Mouse (Mus musculus): Measurements from ENCODE around the gene Gm15262. TPM values are rescaled to one million over a fixed set of nuclear protein-coding genes. Genes with fewer than 3 reads are reported as not detected.

Gene Gm15262
- polyA plus RNA-seq, 1 experiment from 2014 or later = not detected

DNA sequence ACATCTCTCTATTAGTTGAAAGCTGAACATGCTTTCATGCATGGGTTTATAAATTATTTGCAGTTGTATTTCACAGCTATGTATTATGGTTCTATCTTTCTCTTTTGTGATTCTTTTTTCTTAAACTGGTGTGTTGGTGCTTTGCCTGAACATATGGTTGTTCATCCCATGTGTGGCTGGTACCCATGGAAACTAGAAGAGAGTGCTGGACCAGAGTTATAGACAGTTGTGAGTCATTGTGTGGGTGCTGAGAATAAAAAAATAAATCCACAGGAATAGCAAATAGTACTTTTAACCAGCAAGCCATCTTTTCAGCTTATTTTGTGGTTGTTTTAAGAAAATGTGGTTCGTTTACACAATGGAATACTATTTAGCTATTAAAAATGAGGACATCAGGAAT, 123.9 kb downstream of the Gm15262 start:
- Histone ChIP-seq H3K4me2 (ENCODE audit: low read length) (no peak overlapping the region), H3K4me3 (replicated peaks; ENCODE audit: low read depth, low read length) (no peak overlapping the region), H3K27ac (replicated peaks; ENCODE audit: low read depth, low read length) (no peak overlapping the region), H3K4me1 (ENCODE audit: control insufficient read depth, insufficient read depth, low read length) (no peaks in the 10 kb centered on the region), H3K27me3 (ENCODE audit: control insufficient read depth, insufficient read depth, low read length) (no peaks in the 10 kb centered on the region), H3K9me3 (ENCODE audit: control insufficient read depth, low read length) (no peaks in the 10 kb centered on the region), H3K9ac (replicated peaks; ENCODE audit: low read length) (no peak overlapping the region), H3K36me3 (ENCODE audit: control insufficient read depth, insufficient read depth, low read length) (no peaks in the 10 kb centered on the region)
- DNase-seq (no peak), ATAC-seq (ENCODE audit: low FRiP score, low TSS enrichment) (no peak)
- WGBS = 70% methylated on average over 1 of the region's 1 CpGs

Other genes starting within 250 kb of the Gm15262 start
- gene Scml2, start 170.3 kb upstream of the Gm15262 start, polyA plus RNA-seq (2014; fragmentation: Nextera tagmentation; extraction: Ambion mirVana) = 2.1 and 3.4 TPM in 2 replicates